Mouse (Mus musculus) liver, embryonic 11.5 days (tissue): Measurements from ENCODE around the gene Pik3r5. TPM values are rescaled to one million over a fixed set of nuclear protein-coding genes. Genes with fewer than 3 reads are reported as not detected.

Experiments used
- ATAC-seq: fragments of 200-750 bp; cut with Nextera tagmentation; replicated peaks from 2 replicates; pipeline ENCODE4 v1.8.0; 2017; ENCODE audit warnings: moderate number of reproducible peaks, mild to moderate bottlenecking, moderate TSS enrichment, moderate library complexity; ENCODE audit not compliant: low FRiP score
- DNase-seq: peaks from one replicate; pipeline ENCODE4 v3.0.0-alpha.2; 2017; ENCODE audit warnings: low spot score
- H3K27ac ChIP-seq: fragments of 300-500 bp; sonication (generic); 2 replicates; pipeline ENCODE4 v1.5.1; 2014; ENCODE audit warnings: mild to moderate bottlenecking, low read depth, low read length, control low read depth
- H3K27me3 ChIP-seq: fragments of 300-500 bp; sonication (generic); replicated peaks from 2 replicates; pipeline ENCODE4 v1.6.1; 2014; ENCODE audit warnings: low read length, mixed read lengths; ENCODE audit not compliant: control insufficient read depth, insufficient read depth
- H3K36me3 ChIP-seq: fragments of 300-500 bp; sonication (generic); 2 replicates; pipeline ENCODE4 v1.6.1; 2014; ENCODE audit warnings: mild to moderate bottlenecking, low read length, moderate library complexity, mixed read lengths; ENCODE audit not compliant: control insufficient read depth, insufficient read depth
- H3K4me1 ChIP-seq: fragments of 300-500 bp; sonication (generic); replicated peaks from 2 replicates; pipeline ENCODE4 v1.6.1; 2014; ENCODE audit warnings: low read length, mixed read lengths; ENCODE audit not compliant: control insufficient read depth, insufficient read depth
- H3K4me2 ChIP-seq: fragments of 300-500 bp; sonication (generic); 2 replicates; pipeline ENCODE4 v1.6.1; 2014; ENCODE audit warnings: mild to moderate bottlenecking, control low read depth, moderate library complexity
- H3K4me3 ChIP-seq: fragments of 300-500 bp; sonication (generic); 2 replicates; pipeline ENCODE4 v1.5.1; 2014; ENCODE audit warnings: low read depth, low read length, control low read depth
- H3K9ac ChIP-seq: fragments of 300-500 bp; sonication (generic); 2 replicates; pipeline ENCODE4 v1.6.1; 2014; ENCODE audit warnings: low read depth, low read length, control low read depth
- H3K9me3 ChIP-seq: fragments of 300-500 bp; sonication (generic); 2 replicates; pipeline ENCODE4 v1.6.1; 2016; ENCODE audit warnings: low read length, inconsistent platforms, mixed read lengths; ENCODE audit not compliant: control insufficient read depth
- WGBS: fragments of 180-500 bp; shearing (Covaris S2); extraction: QIAGEN DNeasy Blood & Tissue Kit; methylation state at CpG from one replicate; pipeline ENCODE4 v1.1.7; 2014; 5-methylcytosine and 5-hydroxymethylcytosine counted together
- polyA plus RNA-seq: library from polyadenylated mRNA; unstranded; fragments of >200 nt; fragmentation: Nextera tagmentation; extraction: Ambion mirVana; gene quantifications from 2 replicates; pipeline ENCODE4 v1.2.1, GENCODE M21; 2014

The Pik3r5 gene
- polyA plus RNA-seq, 1 experiment from 2014 or later, result 0.56 TPM

- 51% methylated on average over 3 of the region's 3 CpGs for WGBS
- DNase-seq (no peak), ATAC-seq (no peak)
- H3K36me3 ChIP-seq, result no peaks in the 10 kb centered on the region
- H3K27me3 ChIP-seq, result 0 out of 2 replicates have a peak, but pooled peaks cover 4% of the 10 kb centered on the region
- H3K4me2 ChIP-seq, result no peak overlapping the region
- H3K4me1 ChIP-seq, result 0 out of 2 replicates have a peak, but pooled peaks cover 2% of the 10 kb centered on the region
- no peak overlapping the region for H3K27ac ChIP-seq
- H3K4me3 ChIP-seq, result no peak overlapping the region
- no peaks in the 10 kb centered on the region for H3K9me3 ChIP-seq
- no peak overlapping the region for H3K9ac ChIP-seq
Observed at GRCm38 (mm10) chr11:68478574-68478981, 46.7 kb downstream of the Pik3r5 start.

GRCm38 (mm10) chr11:68480660-68481059 lies 48.7 kb downstream of the Pik3r5 start:
- H3K9ac ChIP-seq, result no peak overlapping the region
- no peaks in the 10 kb centered on the region for H3K4me1 ChIP-seq
- no peak overlapping the region for H3K27ac ChIP-seq
- no peak overlapping the region for H3K4me2 ChIP-seq
- H3K36me3 ChIP-seq, result no peaks in the 10 kb centered on the region
- 91% methylated on average over 4 of the region's 4 CpGs for WGBS
- no peaks in the 10 kb centered on the region for H3K9me3 ChIP-seq
- no peak overlapping the region for H3K4me3 ChIP-seq
- no peaks in the 10 kb centered on the region for H3K27me3 ChIP-seq
- DNase-seq (no peak), ATAC-seq (no peak)

GRCm38 (mm10) chr11:68482001-68482400 lies 50.1 kb downstream of the Pik3r5 start:
- H3K27ac ChIP-seq, result no peak overlapping the region
- no peaks in the 10 kb centered on the region for H3K36me3 ChIP-seq
- no peaks in the 10 kb centered on the region for H3K9me3 ChIP-seq
- DNase-seq (no peak), ATAC-seq (no peak)
- H3K4me3 ChIP-seq, result no peak overlapping the region
- H3K27me3 ChIP-seq, result no peaks in the 10 kb centered on the region
- H3K4me2 ChIP-seq, result no peak overlapping the region
- H3K4me1 ChIP-seq, result no peaks in the 10 kb centered on the region
- H3K9ac ChIP-seq, result no peak overlapping the region

GRCm38 (mm10) chr11:68483213-68483612 lies 51.3 kb downstream of the Pik3r5 start:
- no peak overlapping the region for H3K27ac ChIP-seq
- ATAC-seq (no peak), DNase-seq (no peak)
- H3K9ac ChIP-seq, result no peak overlapping the region
- H3K4me3 ChIP-seq, result no peak overlapping the region
- H3K27me3 ChIP-seq, result no peaks in the 10 kb centered on the region
- no peaks in the 10 kb centered on the region for H3K36me3 ChIP-seq
- H3K4me1 ChIP-seq, result no peaks in the 10 kb centered on the region
- no peak overlapping the region for H3K4me2 ChIP-seq
- 48% methylated on average over 6 of the region's 6 CpGs for WGBS
- H3K9me3 ChIP-seq, result no peaks in the 10 kb centered on the region

- H3K9ac ChIP-seq, result no peak overlapping the region
- ATAC-seq (no peak), DNase-seq (no peak)
- H3K27ac ChIP-seq, result no peak overlapping the region
- H3K9me3 ChIP-seq, result no peaks in the 10 kb centered on the region
- no peaks in the 10 kb centered on the region for H3K4me1 ChIP-seq
- H3K36me3 ChIP-seq, result no peaks in the 10 kb centered on the region
- no peaks in the 10 kb centered on the region for H3K27me3 ChIP-seq
- WGBS, result 80% methylated on average over 3 of the region's 3 CpGs
- H3K4me3 ChIP-seq, result no peak overlapping the region
- H3K4me2 ChIP-seq, result no peak overlapping the region
Observed at GRCm38 (mm10) chr11:68484431-68484830, 52.5 kb downstream of the Pik3r5 start.

- no peak overlapping the region for H3K4me2 ChIP-seq
- no peaks in the 10 kb centered on the region for H3K9me3 ChIP-seq
- WGBS, result 34% methylated on average over 8 of the region's 8 CpGs
- H3K36me3 ChIP-seq, result no peaks in the 10 kb centered on the region
- DNase-seq, result no peak
- no peak overlapping the region for H3K4me3 ChIP-seq
- H3K4me1 ChIP-seq, result no peaks in the 10 kb centered on the region
- ATAC-seq, result no peak
- H3K27ac ChIP-seq, result no peak overlapping the region
- no peaks in the 10 kb centered on the region for H3K27me3 ChIP-seq
- no peak overlapping the region for H3K9ac ChIP-seq
Observed at GRCm38 (mm10) chr11:68485206-68485942, 53.5 kb downstream of the Pik3r5 start.

GRCm38 (mm10) chr11:68486093-68486492 lies 54.2 kb downstream of the Pik3r5 start:
- no peaks in the 10 kb centered on the region for H3K9me3 ChIP-seq
- ATAC-seq (no peak), DNase-seq (no peak)
- 85% methylated on average over 3 of the region's 3 CpGs for WGBS
- H3K27ac ChIP-seq, result no peak overlapping the region
- H3K9ac ChIP-seq, result no peak overlapping the region
- no peaks in the 10 kb centered on the region for H3K27me3 ChIP-seq
- H3K4me1 ChIP-seq, result no peaks in the 10 kb centered on the region
- H3K36me3 ChIP-seq, result no peaks in the 10 kb centered on the region
- no peak overlapping the region for H3K4me3 ChIP-seq
- H3K4me2 ChIP-seq, result no peak overlapping the region

GRCm38 (mm10) chr11:68487720-68488119 lies 55.8 kb downstream of the Pik3r5 start:
- H3K27me3 ChIP-seq, result no peaks in the 10 kb centered on the region
- no peaks in the 10 kb centered on the region for H3K36me3 ChIP-seq
- H3K4me1 ChIP-seq, result no peaks in the 10 kb centered on the region
- DNase-seq (no peak), ATAC-seq (no peak)
- WGBS, result 82% methylated on average over 10 of the region's 10 CpGs
- no peaks in the 10 kb centered on the region for H3K9me3 ChIP-seq
- H3K9ac ChIP-seq, result no peak overlapping the region
- no peak overlapping the region for H3K4me2 ChIP-seq
- H3K27ac ChIP-seq, result no peak overlapping the region
- H3K4me3 ChIP-seq, result no peak overlapping the region

GRCm38 (mm10) chr11:68488256-68488824 lies 56.4 kb downstream of the Pik3r5 start:
- WGBS, result 69% methylated on average over 6 of the region's 6 CpGs
- Histone ChIP-seq H3K4me1 (no peaks in the 10 kb centered on the region), H3K4me3 (no peak overlapping the region), H3K27ac (no peak overlapping the region), H3K9me3 (no peaks in the 10 kb centered on the region), H3K4me2 (no peak overlapping the region), H3K27me3 (no peaks in the 10 kb centered on the region), H3K9ac (no peak overlapping the region), H3K36me3 (no peaks in the 10 kb centered on the region)
- ATAC-seq, result no peak
- no peak for DNase-seq
